Mouse (Mus musculus): Measurements from ENCODE around the gene Txnrd1. TPM values are rescaled to one million over a fixed set of nuclear protein-coding genes. Genes with fewer than 3 reads are reported as not detected.

Txnrd1 gene
- polyA plus RNA-seq, 1 experiment from 2014 or later: 108 TPM

- 73% methylated on average over 6 of the region's 6 CpGs for WGBS
- Histone ChIP-seq H3K9ac (ENCODE audit: low read depth, low read length) (no peak overlapping the region), H3K9me3 (ENCODE audit: control insufficient read depth, low read length) (no peaks in the 10 kb centered on the region), H3K4me3 (ENCODE audit: low read length) (no peak overlapping the region), H3K36me3 (ENCODE audit: control insufficient read depth, insufficient read depth, low read length) (peaks cover 7% of the 10 kb centered on the region; the same call in 1 of the 2 replicates), H3K27me3 (replicated peaks; ENCODE audit: control insufficient read depth, insufficient read depth, low read length) (no peaks in the 10 kb centered on the region), H3K4me1 (ENCODE audit: control insufficient read depth, insufficient read depth, low read length) (peaks cover 7% of the 10 kb centered on the region), H3K4me2 (ENCODE audit: low read depth, low read length) (no peak overlapping the region), H3K27ac (ENCODE audit: low read length) (no peak overlapping the region)
- no peak for ATAC-seq
Measured at GRCm38 (mm10) chr10:82868418-82869086, 34.8 kb downstream of the Txnrd1 start.

DNA sequence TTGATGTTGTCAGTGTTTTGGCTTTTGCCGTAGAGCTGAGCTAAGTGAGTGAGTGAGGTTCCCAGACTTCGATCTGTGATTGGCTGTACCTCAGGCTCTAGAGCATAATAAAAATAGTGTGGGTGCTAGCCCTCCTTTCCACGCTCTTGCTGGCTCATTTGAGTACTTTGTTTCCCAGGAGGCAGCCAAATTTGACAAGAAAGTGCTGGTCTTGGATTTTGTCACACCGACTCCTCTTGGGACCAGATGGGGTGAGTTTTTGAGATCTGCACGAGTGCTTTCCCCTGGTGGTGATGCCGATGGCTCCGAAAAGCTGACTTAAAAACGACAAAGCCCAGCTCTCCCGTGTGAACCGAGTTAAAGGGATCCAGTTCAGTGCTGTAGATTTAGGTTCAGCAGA lies 41.7 kb downstream of the Txnrd1 start:
- no peaks in the 10 kb centered on the region for H3K27me3 ChIP-seq (replicated peaks; ENCODE audit: control insufficient read depth, insufficient read depth, low read length)
- no peak for ATAC-seq
- WGBS: 81% methylated on average over 10 of the region's 10 CpGs
- H3K9me3 ChIP-seq (ENCODE audit: control insufficient read depth, low read length): no peaks in the 10 kb centered on the region
- no peak overlapping the region for H3K9ac ChIP-seq (ENCODE audit: low read depth, low read length)
- H3K4me1 ChIP-seq (ENCODE audit: control insufficient read depth, insufficient read depth, low read length): peaks cover 19% of the 10 kb centered on the region
- no peak overlapping the region for H3K4me3 ChIP-seq (ENCODE audit: low read length)
- H3K27ac ChIP-seq (ENCODE audit: low read length): peak overlapping the region; percentile 73
- H3K36me3 ChIP-seq (ENCODE audit: control insufficient read depth, insufficient read depth, low read length): peaks cover 27% of the 10 kb centered on the region
- no peak overlapping the region for H3K4me2 ChIP-seq (ENCODE audit: low read depth, low read length)

GRCm38 (mm10) chr10:82876076-82876796 lies 42.5 kb downstream of the Txnrd1 start:
- WGBS: 63% methylated on average over 16 of the region's 16 CpGs
- peaks cover 30% of the 10 kb centered on the region for H3K36me3 ChIP-seq (ENCODE audit: control insufficient read depth, insufficient read depth, low read length)
- no peak overlapping the region for H3K4me3 ChIP-seq (ENCODE audit: low read length)
- no peaks in the 10 kb centered on the region for H3K9me3 ChIP-seq (ENCODE audit: control insufficient read depth, low read length)
- no peaks in the 10 kb centered on the region for H3K27me3 ChIP-seq (replicated peaks; ENCODE audit: control insufficient read depth, insufficient read depth, low read length)
- H3K9ac ChIP-seq (ENCODE audit: low read depth, low read length): no peak overlapping the region
- peaks cover 19% of the 10 kb centered on the region for H3K4me1 ChIP-seq (ENCODE audit: control insufficient read depth, insufficient read depth, low read length)
- peak overlapping the region; percentile 73 for H3K27ac ChIP-seq (ENCODE audit: low read length)
- peak; percentile 97 for ATAC-seq
- no peak overlapping the region for H3K4me2 ChIP-seq (ENCODE audit: low read depth, low read length)

DNA sequence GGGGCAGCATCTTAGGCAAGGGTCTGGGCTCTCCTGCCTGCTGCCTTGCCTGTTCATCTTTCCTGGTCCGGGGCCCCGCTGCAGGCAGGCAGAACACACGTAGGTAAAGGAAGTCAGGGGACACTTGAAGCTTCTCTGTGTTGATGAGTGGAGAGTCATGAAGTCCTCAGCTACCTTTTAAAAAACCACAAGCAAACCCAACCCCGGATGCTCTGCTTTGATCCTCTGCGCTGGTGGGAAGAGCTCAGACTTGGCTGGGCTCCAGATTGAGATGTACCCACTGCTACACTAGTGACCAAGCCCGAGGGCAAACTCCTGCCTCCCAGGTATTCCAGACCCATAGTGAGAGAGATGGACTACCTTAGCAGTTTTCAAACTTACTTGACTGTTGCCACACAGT lies 53.6 kb downstream of the Txnrd1 start:
- H3K9ac ChIP-seq (ENCODE audit: low read depth, low read length): no peak overlapping the region
- no peak overlapping the region for H3K27ac ChIP-seq (ENCODE audit: low read length)
- H3K4me1 ChIP-seq (ENCODE audit: control insufficient read depth, insufficient read depth, low read length): peaks cover 4% of the 10 kb centered on the region
- H3K9me3 ChIP-seq (ENCODE audit: control insufficient read depth, low read length): no peaks in the 10 kb centered on the region
- 90% methylated on average over 6 of the region's 6 CpGs for WGBS
- no peaks in the 10 kb centered on the region for H3K27me3 ChIP-seq (replicated peaks; ENCODE audit: control insufficient read depth, insufficient read depth, low read length)
- ATAC-seq: no peak
- peaks cover 23% of the 10 kb centered on the region for H3K36me3 ChIP-seq (ENCODE audit: control insufficient read depth, insufficient read depth, low read length)
- H3K4me3 ChIP-seq (ENCODE audit: low read length): no peak overlapping the region
- no peak overlapping the region for H3K4me2 ChIP-seq (ENCODE audit: low read depth, low read length)

DNA sequence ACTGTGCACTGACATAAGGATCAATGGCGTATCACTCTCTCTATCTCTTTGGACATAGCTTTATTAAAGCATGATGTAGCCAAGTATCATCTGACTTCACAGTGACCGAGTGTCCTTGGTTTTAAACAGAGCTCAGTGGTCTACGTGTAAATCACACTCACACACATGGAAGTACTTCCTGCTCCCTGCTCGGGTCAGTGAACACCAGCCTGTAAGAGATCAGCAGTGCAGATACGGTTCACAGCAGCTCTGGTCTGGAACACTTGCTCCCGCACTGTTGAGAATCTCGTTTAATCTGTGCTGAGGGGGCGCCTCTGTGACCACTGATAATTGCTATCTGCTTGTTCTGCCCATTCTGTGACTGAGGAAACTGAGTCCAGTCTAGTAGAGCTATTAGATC lies 54.8 kb downstream of the Txnrd1 start:
- no peaks in the 10 kb centered on the region for H3K27me3 ChIP-seq (replicated peaks; ENCODE audit: control insufficient read depth, insufficient read depth, low read length)
- H3K4me3 ChIP-seq (ENCODE audit: low read length): no peak overlapping the region
- H3K4me1 ChIP-seq (ENCODE audit: control insufficient read depth, insufficient read depth, low read length): peaks cover 4% of the 10 kb centered on the region
- no peak overlapping the region for H3K9ac ChIP-seq (ENCODE audit: low read depth, low read length)
- no peak for ATAC-seq
- 88% methylated on average over 8 of the region's 8 CpGs for WGBS
- no peaks in the 10 kb centered on the region for H3K9me3 ChIP-seq (ENCODE audit: control insufficient read depth, low read length)
- H3K36me3 ChIP-seq (ENCODE audit: control insufficient read depth, insufficient read depth, low read length): peaks cover 27% of the 10 kb centered on the region
- no peak overlapping the region for H3K27ac ChIP-seq (ENCODE audit: low read length)
- H3K4me2 ChIP-seq (ENCODE audit: low read depth, low read length): no peak overlapping the region

DNA sequence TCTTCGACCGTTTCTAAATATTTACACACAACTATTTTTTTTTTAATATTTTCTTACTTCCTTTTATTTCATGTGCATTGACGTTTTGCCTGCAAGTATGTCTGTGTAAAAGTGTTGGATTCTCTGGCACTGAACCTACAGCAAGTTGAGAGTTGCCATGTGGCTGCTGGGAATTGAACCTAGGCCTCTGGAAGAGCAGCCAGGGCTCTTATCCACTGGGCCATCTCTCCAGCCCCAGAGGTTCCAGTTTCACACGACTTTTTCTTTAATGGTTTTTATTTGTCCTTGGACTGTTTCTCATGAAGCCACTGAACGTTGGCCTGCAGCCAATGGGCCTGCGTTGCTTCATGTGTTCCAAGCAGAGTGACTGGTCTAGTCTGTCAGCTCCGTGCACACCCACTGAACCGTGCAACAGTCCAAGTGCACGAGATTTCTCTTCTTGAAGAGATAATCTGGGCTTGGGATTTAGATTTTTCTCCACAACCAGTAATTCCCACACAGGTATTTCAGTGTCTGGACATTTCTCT lies 55.8 kb downstream of the Txnrd1 start:
- no peaks in the 10 kb centered on the region for H3K27me3 ChIP-seq (replicated peaks; ENCODE audit: control insufficient read depth, insufficient read depth, low read length)
- H3K27ac ChIP-seq (ENCODE audit: low read length): peak overlapping the region; percentile 59
- H3K4me3 ChIP-seq (ENCODE audit: low read length): no peak overlapping the region
- H3K9ac ChIP-seq (ENCODE audit: low read depth, low read length): no peak overlapping the region
- peaks cover 4% of the 10 kb centered on the region for H3K4me1 ChIP-seq (ENCODE audit: control insufficient read depth, insufficient read depth, low read length)
- peak; percentile 81 for ATAC-seq
- peaks cover 19% of the 10 kb centered on the region for H3K36me3 ChIP-seq (ENCODE audit: control insufficient read depth, insufficient read depth, low read length)
- 41% methylated on average over 9 of the region's 9 CpGs for WGBS
- no peaks in the 10 kb centered on the region for H3K9me3 ChIP-seq (ENCODE audit: control insufficient read depth, low read length)
- H3K4me2 ChIP-seq (ENCODE audit: low read depth, low read length): no peak overlapping the region

DNA sequence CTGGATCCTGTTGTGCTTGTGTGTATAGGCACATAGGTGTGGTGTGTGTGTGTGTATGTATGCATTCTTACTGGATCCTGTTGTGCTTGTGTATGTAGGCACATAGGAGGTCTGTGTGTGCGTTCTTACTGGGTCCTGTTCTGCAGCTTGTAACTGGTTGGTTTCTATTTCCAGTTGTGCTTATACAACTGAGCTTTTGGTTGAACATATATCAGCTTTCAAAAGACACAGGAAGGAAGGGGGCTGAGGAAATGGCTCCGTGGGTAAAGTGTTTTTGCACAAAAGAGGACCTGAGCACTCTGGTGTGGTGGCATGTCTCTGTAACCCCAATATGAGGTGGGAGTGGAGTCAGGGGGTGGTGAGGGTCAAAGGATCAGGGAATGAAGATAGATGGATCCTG lies 57.2 kb downstream of the Txnrd1 start:
- Histone ChIP-seq H3K9me3 (ENCODE audit: control insufficient read depth, low read length) (no peaks in the 10 kb centered on the region), H3K4me2 (ENCODE audit: low read depth, low read length) (no peak overlapping the region), H3K27me3 (replicated peaks; ENCODE audit: control insufficient read depth, insufficient read depth, low read length) (no peaks in the 10 kb centered on the region), H3K27ac (ENCODE audit: low read length) (no peak overlapping the region), H3K36me3 (ENCODE audit: control insufficient read depth, insufficient read depth, low read length) (peaks cover 13% of the 10 kb centered on the region), H3K4me1 (ENCODE audit: control insufficient read depth, insufficient read depth, low read length) (peaks cover 4% of the 10 kb centered on the region), H3K4me3 (ENCODE audit: low read length) (no peak overlapping the region), H3K9ac (ENCODE audit: low read depth, low read length) (no peak overlapping the region)
- 62% methylated on average over 2 of the region's 2 CpGs for WGBS
- ATAC-seq: no peak

- 66% methylated on average over 7 of the region's 7 CpGs for WGBS
- H3K4me2 ChIP-seq (ENCODE audit: low read depth, low read length): no peak overlapping the region
- ATAC-seq: peak; percentile 34; the same call in 1 of the 2 replicates
- no peak overlapping the region for H3K9ac ChIP-seq (ENCODE audit: low read depth, low read length)
- no peaks in the 10 kb centered on the region for H3K27me3 ChIP-seq (replicated peaks; ENCODE audit: control insufficient read depth, insufficient read depth, low read length)
- H3K4me1 ChIP-seq (ENCODE audit: control insufficient read depth, insufficient read depth, low read length): peaks cover 4% of the 10 kb centered on the region
- peaks cover 18% of the 10 kb centered on the region for H3K36me3 ChIP-seq (ENCODE audit: control insufficient read depth, insufficient read depth, low read length)
- H3K4me3 ChIP-seq (ENCODE audit: low read length): no peak overlapping the region
- no peaks in the 10 kb centered on the region for H3K9me3 ChIP-seq (ENCODE audit: control insufficient read depth, low read length)
- H3K27ac ChIP-seq (ENCODE audit: low read length): no peak overlapping the region
Measured at GRCm38 (mm10) chr10:82891427-82891826, 57.7 kb downstream of the Txnrd1 start.

DNA sequence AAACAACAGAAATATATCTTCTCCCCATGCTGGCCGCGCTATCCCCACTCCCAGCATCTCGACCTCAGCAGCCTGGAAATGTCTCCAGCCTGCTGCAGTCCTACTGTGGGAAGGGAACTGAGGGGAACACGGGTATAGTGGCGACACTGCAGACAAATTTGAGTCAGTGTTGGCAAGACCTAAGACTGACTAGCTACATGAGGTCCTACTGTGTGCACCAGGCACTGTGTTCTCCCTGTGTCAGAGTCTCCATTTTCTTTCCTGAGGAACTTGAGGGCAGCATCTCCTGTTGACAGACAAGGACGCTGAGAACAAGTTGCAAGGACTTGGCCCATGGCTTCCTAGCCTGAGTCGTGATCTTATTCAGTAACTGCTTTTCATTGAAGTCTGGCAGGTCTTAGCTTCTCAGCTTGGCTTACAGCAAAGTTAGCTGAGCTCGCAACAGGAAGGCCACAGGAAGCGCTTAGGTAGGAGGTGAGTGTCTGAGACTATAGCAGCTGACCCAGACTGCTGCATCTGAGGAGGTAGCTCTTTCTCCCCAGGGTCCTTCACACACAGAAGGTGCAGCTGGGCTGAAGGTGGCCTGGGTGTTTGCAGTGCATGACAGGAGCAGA lies 58.8 kb downstream of the Txnrd1 start:
- H3K9me3 ChIP-seq (ENCODE audit: control insufficient read depth, low read length): no peaks in the 10 kb centered on the region
- no peaks in the 10 kb centered on the region for H3K27me3 ChIP-seq (replicated peaks; ENCODE audit: control insufficient read depth, insufficient read depth, low read length)
- H3K9ac ChIP-seq (ENCODE audit: low read depth, low read length): no peak overlapping the region
- 87% methylated on average over 9 of the region's 9 CpGs for WGBS
- H3K4me3 ChIP-seq (ENCODE audit: low read length): no peak overlapping the region
- H3K36me3 ChIP-seq (ENCODE audit: control insufficient read depth, insufficient read depth, low read length): peaks cover 17% of the 10 kb centered on the region
- H3K4me2 ChIP-seq (ENCODE audit: low read depth, low read length): no peak overlapping the region
- peaks cover 4% of the 10 kb centered on the region for H3K4me1 ChIP-seq (ENCODE audit: control insufficient read depth, insufficient read depth, low read length)
- ATAC-seq: no peak
- no peak overlapping the region for H3K27ac ChIP-seq (ENCODE audit: low read length)
